Mouse (Mus musculus) myocyte (in vitro differentiated cells): ENCODE data around the gene Tmem248. TPM values are rescaled to one million over a fixed set of nuclear protein-coding genes. Genes with fewer than 3 reads are reported as not detected.

Source experiments
- H3K27me3 ChIP-seq: one replicate; pipeline ENCODE4 v1.6.1; 2011; ENCODE audit not compliant: control insufficient read depth, insufficient read depth, insufficient read length
- H3K36me3 ChIP-seq: one replicate; pipeline ENCODE4 v1.6.1; 2011; ENCODE audit not compliant: control insufficient read depth, insufficient read depth
- H3K4me2 ChIP-seq: one replicate; pipeline ENCODE4 v1.6.1; 2011; ENCODE audit warnings: low read depth, control low read depth
- H3K4me3 ChIP-seq: one replicate; pipeline ENCODE4 v1.5.1; 2011; ENCODE audit warnings: mild to moderate bottlenecking, control low read depth, moderate library complexity
- H3K79me2 ChIP-seq: one replicate; pipeline ENCODE4 v1.6.1; 2011; ENCODE audit not compliant: control insufficient read depth, insufficient read depth
- H3ac ChIP-seq: one replicate; pipeline ENCODE4 v1.6.1; 2011; ENCODE audit not compliant: control insufficient read depth, insufficient read length
- CEBPB ChIP-seq: IDR thresholded peaks from 2 replicates; pipeline ENCODE4 v1.6.1; 2011; ENCODE audit warnings: mild to moderate bottlenecking, moderate library complexity; ENCODE audit not compliant: poor library complexity, insufficient read depth, severe bottlenecking
- E2F4 ChIP-seq: IDR thresholded peaks from one replicate; pipeline ENCODE4 v1.6.1; 2011; ENCODE audit warnings: mild to moderate bottlenecking, control low read depth, moderate library complexity; ENCODE audit not compliant: insufficient read depth
- MAX ChIP-seq: IDR thresholded peaks from one replicate; pipeline ENCODE4 v1.6.1; 2011; ENCODE audit warnings: low read depth, mild to moderate bottlenecking, control low read depth
- MYOD1 ChIP-seq, 3 experiments: IDR thresholded peaks; one replicate each; pipeline ENCODE4 v1.6.1; 2011; ENCODE audit warnings: control low read depth in 2 of 3, low read depth in 2 of 3, mild to moderate bottlenecking in 2 of 3, moderate library complexity in 1 of 3; ENCODE audit not compliant: insufficient read length in 2 of 3, control insufficient read depth in 1 of 3
- MYOG ChIP-seq, 3 experiments: IDR thresholded peaks; one replicate each; pipeline ENCODE4 v1.6.1; 2011; ENCODE audit warnings: control low read depth in 2 of 3, low read depth in 2 of 3, mild to moderate bottlenecking in 2 of 3; ENCODE audit not compliant: insufficient read length in 2 of 3, control insufficient read depth in 1 of 3, insufficient read depth in 1 of 3
- POLR2A ChIP-seq: IDR thresholded peaks from one replicate; pipeline ENCODE4 v1.6.1; 2011; ENCODE audit warnings: low read depth, mild to moderate bottlenecking, control low read depth, moderate library complexity; ENCODE audit not compliant: insufficient read length
- POLR2AphosphoS2 ChIP-seq: IDR thresholded peaks from one replicate; pipeline ENCODE4 v1.6.1; 2011; ENCODE audit warnings: low read depth, control low read depth; ENCODE audit not compliant: insufficient read length
- REST ChIP-seq: IDR thresholded peaks from one replicate; pipeline ENCODE4 v1.6.1; 2011; ENCODE audit warnings: mild to moderate bottlenecking, control low read depth, moderate library complexity; ENCODE audit not compliant: insufficient read depth, insufficient read length
- SRF ChIP-seq: IDR thresholded peaks from one replicate; pipeline ENCODE4 v1.6.1; 2011; ENCODE audit warnings: low read depth; ENCODE audit not compliant: control insufficient read depth, insufficient read length
- TCF12 ChIP-seq: IDR thresholded peaks from one replicate; pipeline ENCODE4 v1.6.1; 2011; ENCODE audit warnings: mild to moderate bottlenecking, control low read depth; ENCODE audit not compliant: poor library complexity, insufficient read depth, severe bottlenecking
- TCF3 ChIP-seq: IDR thresholded peaks from one replicate; pipeline ENCODE4 v1.6.1; 2011; ENCODE audit warnings: low read depth, control low read depth; ENCODE audit not compliant: insufficient read length
- USF1 ChIP-seq: IDR thresholded peaks from one replicate; pipeline ENCODE4 v1.6.1; 2011; ENCODE audit warnings: low read depth, mild to moderate bottlenecking, control low read depth, moderate library complexity
- polyA plus RNA-seq: library from polyadenylated mRNA; unstranded; fragments of >200 nt; fragmentation: generic; extraction: Trizol; gene quantifications from one replicate; pipeline ENCODE4 v1.2.1, GENCODE M21; 2012; ENCODE audit warnings: missing spikeins

The Tmem248 gene
- polyA plus RNA-seq, 1 experiment: 25.3 TPM

DNA sequence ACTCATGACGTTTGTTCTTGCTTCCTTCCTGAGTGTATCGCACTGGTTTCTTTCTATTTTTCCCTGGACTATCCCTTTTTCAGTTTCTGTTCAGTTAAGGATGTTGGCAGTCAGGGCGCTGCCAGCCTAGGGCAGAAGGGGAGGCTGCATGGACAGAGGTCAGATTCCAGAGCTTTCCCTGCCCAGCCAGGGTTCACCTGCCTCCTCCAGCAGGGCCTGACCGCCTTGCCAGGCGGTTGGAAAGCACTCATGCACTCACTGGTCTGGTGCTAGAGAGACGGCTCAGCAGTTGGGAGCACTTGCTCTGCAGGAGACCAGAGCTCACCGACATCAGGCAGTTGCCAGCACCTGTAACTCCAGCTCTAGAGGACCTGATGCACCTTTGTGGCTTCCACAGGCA is 22.4 kb downstream of the Tmem248 start:
- peaks cover 50% of the 10 kb centered on the region for H3K36me3 ChIP-seq
- H3K79me2 ChIP-seq: no peaks in the 10 kb centered on the region
- no peak overlapping the region for H3ac ChIP-seq
- no peak overlapping the region for H3K4me2 ChIP-seq
- TF ChIP-seq POLR2A (no peak), POLR2AphosphoS2 (no peak), MYOD1 (IDR thresholded peaks at IDR 0.05; ENCODE audit: control insufficient read depth in 1 of 3, insufficient read length in 2 of 3, low read depth in 2 of 3) (no peak), E2F4 (no peak), SRF (no peak), REST (no peak), MAX (no peak)
- no peak overlapping the region for H3K4me3 ChIP-seq
- H3K27me3 ChIP-seq: no peaks in the 10 kb centered on the region

DNA sequence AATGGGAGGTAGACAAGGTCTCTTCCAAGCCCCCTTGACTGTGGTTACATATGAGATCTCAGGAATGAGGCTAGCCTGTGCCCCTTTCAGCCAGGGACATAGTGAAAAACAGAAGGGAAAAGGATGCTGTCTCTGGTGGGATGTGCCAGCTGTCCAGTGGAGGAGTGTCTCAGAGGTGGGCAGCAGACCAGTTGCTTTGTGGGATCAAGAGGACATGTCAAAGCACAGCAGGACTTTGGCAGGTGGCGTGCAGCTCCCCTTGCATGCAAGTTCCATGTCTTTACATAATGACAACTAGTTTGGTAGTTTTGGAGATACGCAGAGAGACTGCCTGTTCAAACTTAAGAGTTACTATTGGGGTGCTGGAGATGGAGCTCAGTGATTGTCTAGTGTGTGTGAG is 23.0 kb downstream of the Tmem248 start:
- Histone ChIP-seq H3K36me3 (peaks cover 44% of the 10 kb centered on the region), H3K27me3 (no peaks in the 10 kb centered on the region), H3K79me2 (no peaks in the 10 kb centered on the region), H3K4me2 (no peak overlapping the region), H3ac (no peak overlapping the region), H3K4me3 (no peak overlapping the region)
- TF ChIP-seq CEBPB: no peak
- TF ChIP-seq MYOD1 (IDR thresholded peaks at IDR 0.05; ENCODE audit: control insufficient read depth in 1 of 3, insufficient read length in 2 of 3, low read depth in 2 of 3): peak in 2 of 3 experiments; percentile 72 to 79
- TF ChIP-seq TCF3: no peak
- TF ChIP-seq POLR2AphosphoS2: peak; percentile 8

DNA sequence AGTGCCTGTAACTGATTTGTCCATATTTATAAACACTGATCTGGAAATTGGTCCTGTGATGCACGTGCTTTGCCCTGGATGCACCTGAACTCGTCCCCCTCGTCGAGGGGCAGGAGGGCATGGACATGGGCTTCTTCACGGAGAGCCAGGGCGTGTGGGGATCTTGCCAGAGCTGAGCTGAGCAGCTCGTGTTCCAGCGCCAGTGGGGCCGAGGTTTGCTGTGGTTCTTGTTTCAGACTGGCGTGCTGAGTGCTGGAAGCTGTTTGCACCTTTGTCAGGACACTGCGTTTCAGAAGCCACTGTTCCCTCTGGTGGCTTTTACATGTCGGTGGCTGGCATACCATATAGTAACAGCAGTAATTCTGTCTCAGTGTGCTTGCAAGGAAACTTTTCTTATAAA is 24.5 kb downstream of the Tmem248 start:
- no peak overlapping the region for H3ac ChIP-seq
- H3K36me3 ChIP-seq: peaks cover 52% of the 10 kb centered on the region
- H3K79me2 ChIP-seq: no peaks in the 10 kb centered on the region
- TF ChIP-seq MYOD1 (IDR thresholded peaks at IDR 0.05; ENCODE audit: control insufficient read depth in 1 of 3, insufficient read length in 2 of 3, low read depth in 2 of 3) (no peak), POLR2AphosphoS2 (peak; percentile 21)
- no peak overlapping the region for H3K4me2 ChIP-seq
- no peaks in the 10 kb centered on the region for H3K27me3 ChIP-seq
- H3K4me3 ChIP-seq: no peak overlapping the region

DNA sequence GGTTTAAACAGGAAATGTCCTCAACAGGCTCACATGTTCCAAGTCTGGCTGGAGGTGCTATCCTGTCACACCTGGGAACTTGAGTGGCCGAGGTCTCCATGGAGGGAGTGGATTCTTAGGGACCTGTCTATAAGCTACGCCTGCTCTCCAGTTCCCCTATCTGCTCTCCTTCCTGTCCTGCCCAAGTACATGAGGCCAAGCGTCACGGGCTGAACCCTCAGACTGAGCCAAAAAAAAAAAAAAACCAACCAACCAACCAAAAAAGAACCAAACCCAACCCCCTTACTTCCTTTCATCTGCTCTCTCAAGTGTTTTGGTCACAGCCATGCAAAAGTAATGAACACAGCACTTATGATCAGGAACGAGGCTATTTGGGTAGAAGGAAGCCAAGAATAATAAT is 30.9 kb downstream of the Tmem248 start:
- Histone ChIP-seq H3K4me2 (no peak overlapping the region), H3K27me3 (no peaks in the 10 kb centered on the region), H3K4me3 (no peak overlapping the region), H3K36me3 (peaks cover 60% of the 10 kb centered on the region), H3K79me2 (peaks cover 16% of the 10 kb centered on the region), H3ac (no peak overlapping the region)
- TF ChIP-seq USF1 (no peak), POLR2AphosphoS2 (no peak), TCF12 (no peak), POLR2A (no peak), E2F4 (no peak), SRF (no peak), MYOG (IDR thresholded peaks at IDR 0.05; ENCODE audit: control insufficient read depth in 1 of 3, insufficient read depth in 1 of 3, insufficient read length in 2 of 3, low read depth in 2 of 3) (no peak), MYOD1 (IDR thresholded peaks at IDR 0.05; ENCODE audit: control insufficient read depth in 1 of 3, insufficient read length in 2 of 3, low read depth in 2 of 3) (no peak)

DNA sequence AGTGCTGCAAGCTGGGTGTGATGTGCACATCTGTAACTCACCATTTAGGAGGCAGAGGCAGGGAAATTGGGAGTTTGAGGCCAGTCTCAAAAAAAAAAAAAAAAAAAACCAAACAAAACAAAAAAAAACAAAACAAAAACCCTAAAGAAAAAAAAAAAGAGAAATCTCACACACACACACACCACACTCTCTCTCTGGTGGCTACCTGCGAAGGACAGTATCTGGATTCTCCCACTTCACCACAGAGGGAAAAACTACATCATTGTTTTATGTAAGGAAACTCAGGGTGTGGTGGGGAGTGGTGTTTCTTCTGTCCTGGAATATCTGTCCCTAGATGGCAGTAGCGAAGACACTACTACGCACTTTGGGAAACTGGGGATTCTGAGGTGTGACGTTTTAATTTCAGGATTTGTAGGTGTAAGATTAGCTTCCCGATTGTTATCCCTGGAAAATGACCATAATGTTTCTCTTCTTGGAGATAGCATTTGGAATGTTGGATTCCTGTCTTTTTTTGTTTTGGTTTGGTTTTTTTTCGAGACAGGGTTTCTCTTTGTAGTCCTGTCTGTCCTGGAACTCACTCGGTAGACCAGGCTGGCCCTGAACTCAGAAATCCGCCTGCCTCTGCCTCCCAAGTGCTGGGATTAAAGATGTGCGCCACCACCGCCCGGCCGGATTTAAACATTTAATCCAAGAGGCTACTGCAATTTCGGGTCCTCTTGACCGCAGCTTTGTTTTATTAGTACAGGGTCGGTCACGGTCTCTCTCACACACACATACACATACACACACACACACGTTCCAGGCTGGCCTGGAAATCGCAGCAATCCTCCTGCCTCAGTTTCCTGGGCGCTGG is 37.5 kb downstream of the Tmem248 start:
- peak; percentile 10 for TF ChIP-seq POLR2AphosphoS2
- TF ChIP-seq E2F4: no peak
- peaks cover 49% of the 10 kb centered on the region for H3K79me2 ChIP-seq
- H3ac ChIP-seq: peak overlapping the region; percentile 34

More for the DNA sequence above, 37.5 kb downstream of the Tmem248 start:
- peak overlapping the region; percentile 69 for H3K4me2 ChIP-seq
- H3K27me3 ChIP-seq: no peaks in the 10 kb centered on the region
- peaks cover 33% of the 10 kb centered on the region for H3K36me3 ChIP-seq
- peak overlapping the region; percentile 99 for H3K4me3 ChIP-seq
